8 mouse cellular contexts compared by ENCODE assay signal in genomic region chr6:29170952-29171388, GRCm38 (mm10). TPM values are rescaled to one million over a fixed set of nuclear protein-coding genes. Genes with fewer than 3 reads are reported as not detected.
DNase-seq lines count a peak whose midpoint lies in the region; ATAC-seq and TF ChIP-seq lines count a peak whose summit lies in the region.

No protein-coding gene starts in this region.

- peaks cover 51% of the 10 kb centered on the region for H3K27me3 ChIP-seq in forebrain, embryonic 16.5 days (replicated peaks; ENCODE audit: control insufficient read depth, insufficient read depth, low read length)

- peak overlapping the region; percentile 62 for H3K9ac ChIP-seq in forebrain, embryonic 16.5 days (replicated peaks; ENCODE audit: low read depth, low read length)

- H3K27ac ChIP-seq in forebrain, embryonic 16.5 days (ENCODE audit: low read length) = no peak overlapping the region

- no peaks in the 10 kb centered on the region for H3K9me3 ChIP-seq in forebrain, embryonic 16.5 days (ENCODE audit: control insufficient read depth, low read length)

- H3K4me3 ChIP-seq in forebrain, embryonic 16.5 days (replicated peaks; ENCODE audit: low read length) = peak overlapping the region; percentile 60
- H3K4me3 ChIP-seq in lung, adult 2 months (replicated peaks; ENCODE audit: extremely low read depth, low read depth, low read length) = peak overlapping the region; percentile 59

- peak; percentile 84 for ATAC-seq in forebrain, embryonic 16.5 days
- ATAC-seq in neutrophil, adult 5-6 weeks (ENCODE audit: extremely low read depth, insufficient number of reproducible peaks, low FRiP score, poor library complexity, severe bottlenecking) = peak; percentile 48

- H3K4me2 ChIP-seq in forebrain, embryonic 16.5 days (ENCODE audit: low read length) = peak overlapping the region; percentile 99

- peak; percentile 75 for DNase-seq in ES-CJ7 (ENCODE audit: low read depth, low spot score)
- DNase-seq in cerebellum, adult 11-12 months = peak; percentile 80
- DNase-seq in heart, postnatal 36 days = peak; percentile 82 to 88
- peak; percentile 43 to 68 for DNase-seq in layer of hippocampus, adult 18-20 months (ENCODE audit: low spot score in 2 of 2)
- peak; percentile 83 for DNase-seq in lung, adult 2 months
- DNase-seq in thymus, adult 18-20 months = peak; percentile 44 to 58

- 0% methylated on average over 39 of the region's 40 CpGs for WGBS in forebrain, embryonic 16.5 days
- WGBS in lung, adult 2 months = under 1% methylated on average over 40 of the region's 40 CpGs

- no peak for TF ChIP-seq POLR2A in lung, adult 2 months (IDR thresholded peaks at IDR 0.05; ENCODE audit: borderline replicate concordance, extremely low read depth, low read depth, low read length)

- H3K4me1 ChIP-seq in forebrain, embryonic 16.5 days (replicated peaks; ENCODE audit: control insufficient read depth, insufficient read depth, low read length) = peaks cover 18% of the 10 kb centered on the region
- H3K4me1 ChIP-seq in lung, adult 2 months (ENCODE audit: control insufficient read depth, insufficient read depth, low read length) = no peaks in the 10 kb centered on the region

- peak; percentile 63 for TF ChIP-seq CTCF in lung, adult 2 months (IDR thresholded peaks at IDR 0.05; ENCODE audit: insufficient read depth, low read length)

- intact Hi-C loops in heart, postnatal 36 days (cut with DNase I) = loop anchor here (1.0 to 2.0 kb wide), 2 partner anchors 27 to 70 kb away; no protein-coding TSS in a partner anchor

- H3K36me3 ChIP-seq in forebrain, embryonic 16.5 days (ENCODE audit: control insufficient read depth, insufficient read depth) = no peaks in the 10 kb centered on the region

RNA-seq across cellular contexts. Expression of gene Rbm28, which starts 6.2 kb away (rescaled TPM):
- polyA plus RNA-seq in forebrain, embryonic 16.5 days (2015; fragmentation: Nextera tagmentation; extraction: Ambion mirVana) = 40.0 and 49.6 TPM in 2 replicates
- total RNA-seq in heart, postnatal 36 days (2021) = 10 to 100 TPM; 19.9 to 20.1 TPM
- 10 to 100 TPM; 43.1 to 43.2 TPM for total RNA-seq in layer of hippocampus, adult 18-20 months (2021)
- 6.5 and 10.8 TPM in 2 replicates for polyA plus RNA-seq in lung, adult 2 months (2012; rRNA removed)
- 55.6 and 67.9 TPM in 2 replicates for total RNA-seq in neutrophil, adult 5-6 weeks (2017)

RNA-seq across cellular contexts. Expression of gene Prrt4, which starts 8.4 kb away (rescaled TPM):
- 4.6 and 6.1 TPM in 2 replicates for polyA plus RNA-seq in forebrain, embryonic 16.5 days (2015; fragmentation: Nextera tagmentation; extraction: Ambion mirVana)
- total RNA-seq in heart, postnatal 36 days (2021) = 1 to 10 TPM; 3.6 to 4.0 TPM
- 1 to 10 TPM; 2.4 to 2.6 TPM for total RNA-seq in layer of hippocampus, adult 18-20 months (2021)
- 10.8 and 12.2 TPM in 2 replicates for polyA plus RNA-seq in lung, adult 2 months (2012; rRNA removed)
- total RNA-seq in neutrophil, adult 5-6 weeks (2017) = not detected in 2 replicates

RNA-seq across cellular contexts. Expression of gene Impdh1, which starts 45.2 kb away (rescaled TPM):
- polyA plus RNA-seq in forebrain, embryonic 16.5 days (2015; fragmentation: Nextera tagmentation; extraction: Ambion mirVana) = 63.3 and 74.5 TPM in 2 replicates
- total RNA-seq in heart, postnatal 36 days (2021) = 10 to 100 TPM; 21.5 to 26.3 TPM
- total RNA-seq in layer of hippocampus, adult 18-20 months (2021) = 10 to 100 TPM; 36.0 to 42.9 TPM
- polyA plus RNA-seq in lung, adult 2 months (2012; rRNA removed) = 214 and 217 TPM in 2 replicates
- 17.1 and 18.2 TPM in 2 replicates for total RNA-seq in neutrophil, adult 5-6 weeks (2017)
